Mouse (Mus musculus): ENCODE results near the gene Rnf216. TPM values are rescaled to one million over a fixed set of nuclear protein-coding genes. Genes with fewer than 3 reads are reported as not detected.
"Not testable (repeated sequence)": the region's sequence is repeated elsewhere in the genome, so short reads cannot be mapped to it uniquely, and the experiment has no call there.

Rnf216 gene
- total RNA-seq (2021): 10 to 100 TPM; 35.8 to 48.3 TPM
- long read RNA-seq, experiment 1, partial matches to known transcripts: 4 of 16 reads
- long read RNA-seq, experiment 1, other reads (novel, unspliced or antisense): 11 of 16 reads
- long read RNA-seq, experiment 2, full-length matches to known transcripts: 7 of 14 reads
- long read RNA-seq, experiment 2, partial matches to known transcripts: 4 of 14 reads
- long read RNA-seq, experiment 2, other reads (novel, unspliced or antisense): 3 of 14 reads

- DNase-seq: peak; percentile 95
These were observed at the start of gene Rnf216 for GRCm38 (mm10) chr5:143112281-143113246. Gene Rnf216, minus strand, starts transcription at chr5:143112994.

DNA sequence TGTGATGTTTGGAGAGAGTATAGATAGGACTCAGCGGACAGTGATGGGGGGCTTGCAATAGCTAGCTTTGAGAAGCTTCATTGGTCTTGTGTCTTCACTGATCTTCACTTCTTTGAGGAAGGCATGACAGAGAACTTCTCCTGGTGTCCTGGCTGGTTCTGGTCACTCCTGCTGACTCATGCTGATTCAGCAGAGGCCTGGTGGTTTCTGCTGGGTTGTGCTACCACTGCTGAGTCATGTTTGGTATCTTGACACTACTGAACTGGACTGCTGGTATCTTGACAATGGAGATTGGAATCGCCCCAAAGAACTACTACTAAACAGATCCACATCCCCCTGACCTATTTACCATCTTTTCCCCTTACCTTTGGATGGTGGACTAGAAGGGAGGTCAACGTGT, 42.7 kb upstream of the Rnf216 start:
- no peak for DNase-seq

- DNase-seq: no peak
These were observed 41.0 kb upstream of the Rnf216 start for GRCm38 (mm10) chr5:143153756-143154155.

DNA sequence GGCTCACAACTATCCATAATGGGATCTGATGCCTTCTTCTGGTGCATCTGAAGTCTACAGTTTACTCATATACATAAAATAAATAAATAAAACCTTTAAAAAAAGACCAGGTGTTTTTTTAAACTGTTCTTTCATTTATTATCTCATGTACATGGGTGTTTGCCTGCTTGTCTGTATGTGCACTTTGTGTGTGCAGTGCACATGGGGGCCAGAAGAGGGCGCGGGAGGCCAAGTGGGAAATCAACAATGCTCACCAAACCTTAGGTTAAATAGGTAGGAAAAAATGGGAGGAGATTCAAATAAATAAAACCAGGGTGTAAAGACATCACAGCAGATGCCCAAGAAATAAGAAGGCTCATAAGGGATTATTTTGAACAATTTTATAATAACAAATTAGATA, 37.2 kb upstream of the Rnf216 start:
- DNase-seq: no peak

DNA sequence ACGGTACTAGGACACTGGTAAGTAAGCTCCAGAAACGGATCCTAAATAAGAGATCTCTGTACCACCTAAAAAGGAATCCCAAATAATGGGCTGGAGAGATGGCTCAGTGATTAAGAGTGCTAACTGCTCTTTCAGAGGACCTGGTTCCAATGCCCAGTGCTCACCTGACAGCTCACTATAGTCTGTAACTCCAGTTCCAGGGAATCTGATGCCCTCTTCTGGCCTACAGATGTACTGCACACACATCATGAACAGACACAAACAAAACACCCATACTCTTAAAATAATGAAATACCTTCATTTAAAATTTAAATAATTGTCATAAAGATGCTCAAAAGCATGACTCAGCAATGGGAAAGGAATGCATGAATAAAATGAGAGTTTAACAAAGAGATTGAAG, 36.7 kb upstream of the Rnf216 start:
- DNase-seq: no peak

GRCm38 (mm10) chr5:143148661-143149060, 35.9 kb upstream of the Rnf216 start:
- no peak for DNase-seq

GRCm38 (mm10) chr5:143147481-143147880, 34.7 kb upstream of the Rnf216 start, which contains the start of gene Olfr718-ps1:
Gene Olfr718-ps1, minus strand, starts transcription at chr5:143147581.
- no peak for DNase-seq

- DNase-seq: peak; percentile 6
These were observed 24.8 kb upstream of the Rnf216 start for GRCm38 (mm10) chr5:143137580-143137979.

- no peak for DNase-seq
These were observed 22.2 kb upstream of the Rnf216 start for GRCm38 (mm10) chr5:143135042-143135441.

GRCm38 (mm10) chr5:143134216-143135010, 21.6 kb upstream of the Rnf216 start:
- DNase-seq: not testable (repeated sequence)

DNA sequence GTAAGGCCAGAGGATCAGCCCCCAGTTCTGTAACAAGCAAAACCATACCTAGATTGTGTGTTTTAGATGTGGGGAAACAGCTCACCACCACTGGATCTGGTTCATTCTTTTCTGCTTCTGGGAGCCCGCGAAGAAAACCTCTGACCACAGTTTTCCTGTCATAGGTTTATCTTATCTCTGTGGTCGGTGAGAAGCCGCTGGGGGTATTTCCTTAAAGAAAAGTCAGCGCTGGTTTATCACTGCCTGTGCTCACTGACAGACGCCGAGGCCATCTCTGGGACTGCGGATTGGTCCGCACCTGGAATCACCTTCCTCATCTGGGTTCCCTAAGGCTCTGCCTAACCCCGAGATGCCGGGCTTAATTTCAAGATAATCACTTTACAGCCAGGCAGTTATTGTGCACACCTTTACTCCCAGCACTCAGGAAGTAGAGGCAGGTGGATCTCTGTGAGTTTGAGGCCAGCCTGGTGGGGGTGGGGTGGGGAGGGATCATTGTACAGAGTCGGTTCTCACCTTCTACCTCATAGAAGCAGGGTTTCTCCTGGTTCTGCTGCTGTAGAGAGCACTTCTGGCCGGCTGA, 20.2 kb upstream of the Rnf216 start:
- DNase-seq: no peak

- DNase-seq: no peak
These were observed 17.5 kb upstream of the Rnf216 start for GRCm38 (mm10) chr5:143130342-143130741.

GRCm38 (mm10) chr5:143129101-143129500, 16.3 kb upstream of the Rnf216 start:
- DNase-seq: no peak

DNA sequence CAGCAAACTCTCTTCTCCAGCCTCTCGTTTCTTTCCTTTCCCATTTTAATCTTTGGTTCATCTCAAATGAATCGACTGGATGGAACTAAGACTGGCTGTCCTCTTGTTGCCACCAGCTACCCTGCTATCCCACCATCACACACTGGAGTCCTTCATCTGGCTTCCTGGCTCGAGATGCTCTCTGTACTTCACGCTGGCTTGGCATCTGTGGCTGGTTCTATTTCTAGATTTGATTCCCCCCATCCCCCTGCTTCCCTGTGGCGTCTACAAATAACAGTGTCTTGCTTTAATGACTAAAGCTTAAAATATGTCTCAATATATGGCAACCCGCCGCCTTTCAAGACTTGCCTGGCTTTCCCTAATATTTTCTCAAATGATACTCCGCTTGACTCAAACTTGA, 15.0 kb upstream of the Rnf216 start:
- no peak for DNase-seq

- no peak for DNase-seq
These were observed 14.1 kb upstream of the Rnf216 start for GRCm38 (mm10) chr5:143126908-143127307.

GRCm38 (mm10) chr5:143126089-143126488, 13.3 kb upstream of the Rnf216 start:
- no peak for DNase-seq

- DNase-seq: no peak
These were observed 12.8 kb upstream of the Rnf216 start for GRCm38 (mm10) chr5:143125601-143126000.

DNA sequence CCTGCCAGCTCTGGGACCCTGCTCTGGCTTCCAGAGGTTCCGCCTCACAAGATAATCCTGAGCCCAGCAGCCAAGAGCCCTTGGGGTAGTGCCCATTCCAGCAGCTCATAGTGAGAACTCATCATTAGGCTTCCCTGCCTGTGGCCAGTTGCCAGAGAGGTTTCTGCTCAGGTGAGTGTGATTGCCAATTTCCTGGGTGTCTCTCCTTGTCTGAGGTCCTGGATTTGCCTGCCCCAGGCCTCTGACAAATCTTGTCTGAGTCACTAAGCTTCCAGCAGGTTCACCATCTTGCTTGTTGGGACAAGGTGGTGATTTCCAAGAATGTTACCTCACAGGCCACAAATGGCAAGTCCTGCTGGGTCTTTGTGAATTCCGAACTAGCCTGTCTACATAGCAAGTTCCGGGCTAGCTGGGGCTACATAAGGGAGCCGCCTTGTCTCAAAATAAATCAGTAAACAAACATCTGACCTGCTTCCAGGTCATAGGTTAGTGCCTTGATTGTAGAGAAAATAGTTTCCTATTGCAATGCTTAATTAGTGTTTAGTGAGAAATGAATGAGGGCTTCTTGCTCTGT, 12.1 kb upstream of the Rnf216 start:
- DNase-seq: no peak

GRCm38 (mm10) chr5:143122673-143123072, 9.9 kb upstream of the Rnf216 start:
- DNase-seq: no peak

GRCm38 (mm10) chr5:143122125-143122524, 9.3 kb upstream of the Rnf216 start:
- no peak for DNase-seq

- DNase-seq: peak; percentile 11
These were observed 6.0 kb downstream of the Rnf216 start for GRCm38 (mm10) chr5:143106842-143107241.

DNA sequence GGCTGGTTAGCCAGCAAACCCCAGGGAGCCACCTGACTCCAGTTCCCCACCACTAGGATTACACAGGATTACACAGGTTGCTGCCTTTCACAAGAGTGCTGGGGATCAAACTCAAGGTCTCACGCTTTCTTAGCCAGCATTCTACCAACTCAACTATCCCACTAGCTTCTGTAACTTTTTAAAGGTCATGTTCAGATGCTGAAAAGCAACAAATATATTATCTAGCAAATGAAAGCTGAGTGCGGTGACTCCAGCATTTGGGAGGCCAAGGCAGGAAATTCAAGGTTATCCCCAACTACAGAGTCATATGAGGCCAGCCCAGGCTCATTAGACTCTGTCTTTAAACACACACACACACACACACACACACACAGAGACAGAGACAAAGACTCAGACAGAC, 9.6 kb downstream of the Rnf216 start:
- peak; percentile 49 for DNase-seq
